1 mouse cellular context compared by ENCODE assay signal in the genomic region with DNA sequence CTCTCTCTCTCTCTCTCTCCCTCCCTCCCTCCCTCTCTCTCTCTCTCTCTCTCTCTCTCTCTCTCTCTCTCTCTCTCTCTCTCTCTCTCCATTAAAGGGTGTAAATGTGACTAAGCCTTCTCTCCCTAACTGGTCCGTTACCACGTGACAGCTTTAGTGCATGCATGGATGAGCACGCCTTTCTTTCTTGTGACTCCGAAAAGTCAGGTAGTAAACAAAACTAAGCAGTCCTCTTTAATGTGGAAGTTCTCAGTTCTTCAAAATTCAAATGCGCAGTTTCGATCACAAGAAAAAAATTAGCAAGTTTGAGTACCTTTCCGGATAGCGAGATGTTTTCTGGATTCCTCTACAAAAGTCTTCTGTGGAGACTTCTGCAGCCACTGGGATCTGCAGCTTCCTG.
A peak's percentile ranks its signal among the peaks of the same experiment; 100 is the strongest.
TF ChIP-seq lines count a peak whose summit lies in the region.

No protein-coding gene starts in this region.

TF ChIP-seq in CH12.LX, 34 proteins besides CTCF, POLR2A, EP300 and RAD21 (continued from another document):
- TF ChIP-seq ETS1 (conservative IDR thresholded peaks at IDR 0.05; ENCODE audit: low read depth, low read length) (peak; percentile 81), IRF4 (IDR thresholded peaks at IDR 0.05; ENCODE audit: low read depth, low read length) (peak; percentile 89), MXI1 (IDR thresholded peaks at IDR 0.05; ENCODE audit: low read depth, low read length) (peak; percentile 44; the same call in 1 of the 2 replicates), NELFE (IDR thresholded peaks at IDR 0.05; ENCODE audit: low read depth, low read length) (no peak), MAX (IDR thresholded peaks at IDR 0.05; ENCODE audit: low read length) (peak; percentile 57; the same call in 1 of the 2 replicates), TCF12 (IDR thresholded peaks at IDR 0.05; ENCODE audit: low read depth, low read length) (peak; percentile 59; the same call in 1 of the 2 replicates), USF1 (IDR thresholded peaks at IDR 0.05; ENCODE audit: low read depth, low read length) (peak; percentile 61), ZC3H11A (IDR thresholded peaks at IDR 0.05; ENCODE audit: low read depth, low read length) (no peak), SMC3 (IDR thresholded peaks at IDR 0.05; ENCODE audit: low read depth, low read length) (no peak), CHD1 (IDR thresholded peaks at IDR 0.05; ENCODE audit: low read depth, low read length) (no peak), POLR2AphosphoS2 (IDR thresholded peaks at IDR 0.05; ENCODE audit: low read depth, low read length) (no peak), BHLHE40 (IDR thresholded peaks at IDR 0.05; ENCODE audit: low read depth, low read length) (peak; percentile 92), MYC (IDR thresholded peaks at IDR 0.05; ENCODE audit: low read depth, low read length) (no peak), RCOR1 (conservative IDR thresholded peaks at IDR 0.05; ENCODE audit: low read depth, low read length) (peak; percentile 63; the same call in 1 of the 2 replicates), USF2 (conservative IDR thresholded peaks at IDR 0.05; ENCODE audit: low read depth, low read length) (peak; percentile 71)
